Mouse (Mus musculus) heart, embryonic 10.5 days (tissue): Measurements from ENCODE around the gene Aph1c. TPM values are rescaled to one million over a fixed set of nuclear protein-coding genes. Genes with fewer than 3 reads are reported as not detected.
"Not testable (repeated sequence)": the region's sequence is repeated elsewhere in the genome, so short reads cannot be mapped to it uniquely, and the experiment has no call there.

ENCODE experiments used
- DNase-seq: peaks from one replicate; pipeline ENCODE4 v3.0.0-alpha.2; 2017; ENCODE audit warnings: low spot score
- H3K27ac ChIP-seq: fragments of 300-500 bp; sonication (generic); 2 replicates; pipeline ENCODE4 v1.5.1; 2016; ENCODE audit warnings: mild to moderate bottlenecking
- H3K27me3 ChIP-seq: fragments of 300-500 bp; sonication (generic); 2 replicates; pipeline ENCODE4 v1.6.1; 2016; ENCODE audit warnings: mild to moderate bottlenecking; ENCODE audit not compliant: poor library complexity, insufficient read depth, severe bottlenecking
- H3K36me3 ChIP-seq: fragments of 300-500 bp; sonication (generic); 2 replicates; pipeline ENCODE4 v1.6.1; 2016; ENCODE audit warnings: mild to moderate bottlenecking, moderate library complexity
- H3K4me1 ChIP-seq: fragments of 300-500 bp; sonication (generic); 2 replicates; pipeline ENCODE4 v1.6.1; 2016; ENCODE audit warnings: mild to moderate bottlenecking
- H3K4me3 ChIP-seq: fragments of 300-500 bp; sonication (generic); 2 replicates; pipeline ENCODE4 v1.5.1; 2016; ENCODE audit warnings: mild to moderate bottlenecking, moderate library complexity
- H3K9me3 ChIP-seq: fragments of 300-500 bp; sonication (generic); 2 replicates; pipeline ENCODE4 v1.6.1; 2016; ENCODE audit warnings: mild to moderate bottlenecking, moderate library complexity
- WGBS: fragments of 180-500 bp; shearing (Covaris S2); methylation state at CpG from one replicate; pipeline ENCODE4 v1.1.7; 2016; 5-methylcytosine and 5-hydroxymethylcytosine counted together
- polyA plus RNA-seq: library from polyadenylated mRNA; unstranded; fragments of >200 nt; fragmentation: Nextera tagmentation; extraction: Ambion mirVana; gene quantifications from 2 replicates; pipeline ENCODE4 v1.2.1, GENCODE M21; 2016

Gene Aph1c
- polyA plus RNA-seq, 1 experiment from 2014 or later: 2.4 TPM

DNA sequence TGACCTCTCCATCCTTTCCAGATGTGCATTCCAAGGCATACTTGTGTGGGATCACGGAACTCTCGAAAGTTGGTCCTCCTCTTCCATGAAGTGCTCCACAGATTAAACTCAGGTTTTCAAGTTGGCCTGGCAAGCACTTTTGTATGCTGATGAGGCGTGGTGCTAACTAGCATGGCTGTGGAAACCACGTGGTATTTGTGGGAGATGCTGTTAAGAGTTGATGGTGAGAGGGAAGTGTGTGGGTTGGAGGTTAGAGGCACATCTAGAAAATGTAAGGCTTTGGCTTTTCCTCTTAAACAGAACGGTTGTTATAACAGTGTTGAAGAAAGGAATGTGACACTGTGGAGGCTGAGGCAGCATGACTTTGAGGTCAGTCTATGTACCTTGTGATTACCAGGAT is 13.5 kb downstream of the Aph1c start:
- 72% methylated on average over 5 of the region's 5 CpGs for WGBS
- H3K36me3 ChIP-seq: no peaks in the 10 kb centered on the region
- H3K4me3 ChIP-seq: no peak overlapping the region
- DNase-seq: no peak
- H3K27me3 ChIP-seq: no peaks in the 10 kb centered on the region
- H3K4me1 ChIP-seq: no peaks in the 10 kb centered on the region
- H3K9me3 ChIP-seq: no peaks in the 10 kb centered on the region
- H3K27ac ChIP-seq: no peak overlapping the region

GRCm38 (mm10) chr9:66813392-66813791 is 21.1 kb downstream of the Aph1c start:
- Histone ChIP-seq H3K27me3 (no peaks in the 10 kb centered on the region), H3K9me3 (no peaks in the 10 kb centered on the region), H3K4me1 (no peaks in the 10 kb centered on the region), H3K27ac (no peak overlapping the region), H3K4me3 (no peak overlapping the region), H3K36me3 (no peaks in the 10 kb centered on the region)
- DNase-seq: no peak
- 21% methylated on average over 2 of the region's 2 CpGs for WGBS

- 2% methylated on average over 31 of the region's 37 CpGs for WGBS
- H3K9me3 ChIP-seq, H3K36me3 ChIP-seq, H3K27ac ChIP-seq, DNase-seq: not testable (repeated sequence)
- peaks cover 12% of the 10 kb centered on the region for H3K4me1 ChIP-seq
- H3K27me3 ChIP-seq: peaks cover 45% of the 10 kb centered on the region
- peak overlapping the region; percentile 49 for H3K4me3 ChIP-seq
These were observed 28.6 kb downstream of the Aph1c start for GRCm38 (mm10) chr9:66805951-66806350.

DNA sequence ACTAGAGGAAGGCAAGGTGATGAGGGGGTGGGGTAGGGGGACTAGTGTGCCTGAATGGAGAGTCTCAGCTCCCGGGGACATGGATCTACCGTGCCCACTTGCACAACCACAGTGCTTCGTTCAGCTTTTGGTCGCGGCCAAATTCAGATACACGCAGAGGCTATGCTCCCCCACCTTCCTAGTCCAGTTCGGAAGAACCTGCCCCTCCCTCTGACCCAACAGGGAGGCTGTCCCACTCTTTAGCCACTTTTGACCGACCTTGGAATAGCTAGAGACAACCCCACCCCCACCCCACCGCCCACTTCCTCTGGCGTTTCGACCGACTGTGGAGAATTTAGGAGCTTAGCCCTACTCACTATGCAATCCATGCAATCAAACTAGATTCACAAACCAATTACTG is 32.6 kb downstream of the Aph1c start:
- peaks cover 32% of the 10 kb centered on the region for H3K27me3 ChIP-seq
- peak overlapping the region; percentile 29; the same call in 1 of the 2 replicates for H3K27ac ChIP-seq
- no peaks in the 10 kb centered on the region for H3K9me3 ChIP-seq
- H3K4me3 ChIP-seq: peak overlapping the region; percentile 42
- no peaks in the 10 kb centered on the region for H3K36me3 ChIP-seq
- DNase-seq: no peak
- WGBS: 36% methylated on average over 12 of the region's 12 CpGs
- peaks cover 12% of the 10 kb centered on the region for H3K4me1 ChIP-seq

GRCm38 (mm10) chr9:66796739-66797138 is 37.8 kb downstream of the Aph1c start, which contains the start of gene Gm10647:
Gm10647 (plus strand) TSS chr9:66797039.
- WGBS: 85% methylated on average over 5 of the region's 5 CpGs
- no peak for DNase-seq
- H3K9me3 ChIP-seq: no peaks in the 10 kb centered on the region
- peak within 1 kb of the TSS; percentile 78 for H3K4me3 ChIP-seq
- H3K4me1 ChIP-seq: peaks cover 10% of the 10 kb centered on the region
- H3K27ac ChIP-seq: peak within 1 kb of the TSS; percentile 90
- peaks cover 2% of the 10 kb centered on the region; the same call in 1 of the 2 replicates for H3K27me3 ChIP-seq
- H3K36me3 ChIP-seq: no peaks in the 10 kb centered on the region

DNA sequence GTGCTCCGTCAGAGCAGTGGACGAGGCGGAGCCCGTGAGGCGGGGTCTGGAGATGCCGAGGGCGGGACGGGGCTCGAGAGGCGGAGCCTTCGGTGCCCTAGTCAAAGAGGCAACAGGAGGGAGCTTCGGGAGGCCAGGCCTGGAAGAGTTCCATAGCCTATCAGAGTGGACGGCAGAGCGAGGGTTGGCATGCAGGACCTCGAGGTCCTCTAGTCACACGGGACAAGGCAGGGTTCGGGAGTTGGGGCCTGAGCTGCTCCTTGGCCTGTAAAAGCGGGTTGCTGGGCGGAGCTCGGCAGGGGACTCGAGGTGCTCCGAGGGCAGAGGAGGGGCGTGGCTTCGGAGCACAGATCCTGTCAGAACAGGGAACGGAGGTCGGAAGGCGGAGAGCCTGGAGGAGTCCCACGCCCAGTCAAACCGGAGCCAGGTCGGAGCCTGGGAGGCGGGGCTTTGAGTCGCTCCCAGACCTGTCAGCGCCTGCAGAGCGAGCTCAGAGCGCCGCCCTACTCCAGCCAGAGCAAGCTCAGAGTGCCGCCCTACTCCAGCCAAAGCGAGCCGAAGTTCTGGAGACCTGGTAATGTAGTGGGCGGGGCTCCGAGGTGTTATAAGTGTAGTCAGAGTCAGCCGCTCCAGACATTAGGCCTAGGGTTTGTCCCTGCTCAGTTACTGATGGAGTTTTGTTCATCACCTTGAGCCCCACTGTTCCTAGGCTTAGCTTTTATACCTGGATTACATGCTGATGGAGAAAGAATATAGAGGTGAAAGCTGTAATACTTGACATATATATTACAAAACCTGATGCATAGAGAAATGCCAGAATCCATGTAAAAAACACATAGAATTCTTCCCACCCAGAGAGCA is 38.8 kb downstream of the Aph1c start, which contains the start of gene Aph1b:
Gene Aph1b, minus strand, starts transcription at position 27 of the 861 bp plus-strand sequence.
- Histone ChIP-seq H3K4me3 (peak within 1 kb of the TSS; percentile 78), H3K4me1 (peaks cover 8% of the 10 kb centered on the region; the same call in 1 of the 2 replicates), H3K36me3 (no peaks in the 10 kb centered on the region), H3K27ac (peak within 1 kb of the TSS; percentile 90), H3K27me3 (no peaks in the 10 kb centered on the region), H3K9me3 (no peaks in the 10 kb centered on the region)
- under 1% methylated on average over 42 of the region's 42 CpGs for WGBS
- peak; percentile 99 for DNase-seq

- peaks cover 8% of the 10 kb centered on the region; the same call in 1 of the 2 replicates for H3K4me1 ChIP-seq
- peak overlapping the region; percentile 78 for H3K4me3 ChIP-seq
- H3K36me3 ChIP-seq: peaks cover 7% of the 10 kb centered on the region
- no peaks in the 10 kb centered on the region for H3K9me3 ChIP-seq
- no peak for DNase-seq
- peak overlapping the region; percentile 90 for H3K27ac ChIP-seq
- 2% methylated on average over 43 of the region's 43 CpGs for WGBS
- no peaks in the 10 kb centered on the region for H3K27me3 ChIP-seq
These were observed 39.7 kb downstream of the Aph1c start for GRCm38 (mm10) chr9:66794629-66795463.

DNA sequence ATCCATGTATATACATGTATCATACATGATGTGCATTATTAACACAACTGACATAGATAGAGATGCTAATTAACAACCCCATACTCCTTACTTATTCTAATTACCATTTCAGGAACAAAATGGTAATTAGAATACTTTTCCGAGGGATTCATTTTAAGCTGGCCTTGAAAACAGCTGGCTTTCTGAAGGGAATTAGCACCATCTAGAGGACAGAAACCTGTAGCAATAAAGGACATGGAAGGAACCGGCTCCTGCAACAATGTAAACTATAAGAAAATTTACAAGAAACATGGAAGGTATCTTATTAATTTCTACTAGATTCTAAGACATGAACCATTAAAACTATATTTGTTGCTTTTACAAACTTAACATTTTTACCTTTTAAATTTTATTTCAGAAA is 46.7 kb downstream of the Aph1c start:
- Histone ChIP-seq H3K27ac (no peak overlapping the region), H3K4me3 (no peak overlapping the region), H3K4me1 (no peaks in the 10 kb centered on the region), H3K9me3 (no peaks in the 10 kb centered on the region), H3K36me3 (peaks cover 14% of the 10 kb centered on the region), H3K27me3 (no peaks in the 10 kb centered on the region)
- 21% methylated on average over 2 of the region's 2 CpGs for WGBS
- DNase-seq: no peak

DNA sequence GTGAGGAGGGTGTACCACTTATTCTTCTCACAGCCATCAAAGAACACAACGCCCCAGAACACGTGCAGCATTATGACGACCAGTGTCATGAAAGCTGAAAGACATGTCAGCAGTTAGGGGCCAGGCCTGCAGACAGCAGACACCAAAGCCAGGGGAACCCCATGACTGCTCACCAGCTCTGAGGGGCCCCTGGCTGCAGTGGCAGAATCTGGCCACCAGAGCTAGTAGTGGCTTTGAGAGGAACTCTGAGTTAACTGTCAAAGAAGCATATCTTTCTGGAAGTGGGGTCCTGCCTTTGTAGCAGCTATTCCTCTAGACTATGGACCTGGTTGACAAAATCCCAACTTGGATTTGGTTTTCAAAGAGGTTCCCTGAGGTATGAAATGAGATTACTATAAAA is 50.0 kb downstream of the Aph1c start:
- not testable (repeated sequence) for H3K27ac ChIP-seq, H3K9me3 ChIP-seq, H3K4me3 ChIP-seq, H3K4me1 ChIP-seq, DNase-seq, H3K27me3 ChIP-seq, H3K36me3 ChIP-seq
- 100% methylated on average over 2 of the region's 3 CpGs for WGBS

DNA sequence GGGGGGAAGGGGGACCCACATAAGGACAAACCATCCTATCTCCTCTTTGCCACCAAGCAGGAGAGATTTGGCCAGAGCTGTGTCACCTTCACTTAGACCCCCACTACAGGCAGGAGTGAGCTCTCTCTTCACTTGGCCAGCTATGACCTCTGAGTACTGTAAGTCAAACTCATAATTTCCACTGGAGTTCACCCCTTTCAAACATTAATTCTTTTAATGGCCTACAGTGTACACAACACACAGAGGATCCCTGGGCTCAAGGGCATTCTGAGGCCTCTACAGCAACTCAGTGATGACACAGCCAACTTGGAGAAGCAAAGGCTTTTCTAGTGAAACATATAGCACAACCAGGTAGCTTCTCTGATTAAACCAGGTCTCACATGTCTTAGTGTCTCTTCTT is 63.8 kb downstream of the Aph1c start:
- H3K4me1 ChIP-seq: no peaks in the 10 kb centered on the region
- no peaks in the 10 kb centered on the region for H3K9me3 ChIP-seq
- H3K27ac ChIP-seq: no peak overlapping the region
- H3K27me3 ChIP-seq: no peaks in the 10 kb centered on the region
- no peak overlapping the region for H3K4me3 ChIP-seq
- DNase-seq: no peak
- no peaks in the 10 kb centered on the region for H3K36me3 ChIP-seq

DNA sequence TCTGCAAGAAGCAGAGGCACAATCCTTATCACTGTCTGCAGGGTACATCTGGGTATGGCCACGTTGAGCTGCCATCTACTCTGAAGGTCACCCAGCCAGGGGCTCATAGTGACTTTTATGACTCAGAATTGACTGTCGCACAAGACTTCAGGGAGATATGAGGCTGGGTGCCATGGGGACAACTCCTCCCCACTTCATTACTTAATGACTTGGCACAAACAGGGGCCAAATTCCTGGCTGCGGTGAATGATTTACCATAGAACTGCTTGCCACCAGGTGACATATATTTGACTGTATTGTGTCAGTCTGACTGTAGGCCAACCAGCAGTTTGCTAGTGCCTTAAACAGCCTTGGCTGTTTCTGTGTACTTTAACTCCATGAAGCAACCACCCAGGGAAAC is 65.3 kb downstream of the Aph1c start:
- Histone ChIP-seq H3K9me3 (no peaks in the 10 kb centered on the region), H3K4me1 (no peaks in the 10 kb centered on the region), H3K36me3 (no peaks in the 10 kb centered on the region), H3K4me3 (no peak overlapping the region), H3K27ac (no peak overlapping the region), H3K27me3 (no peaks in the 10 kb centered on the region)
- no peak for DNase-seq
- WGBS: 67% methylated on average over 3 of the region's 3 CpGs

DNA sequence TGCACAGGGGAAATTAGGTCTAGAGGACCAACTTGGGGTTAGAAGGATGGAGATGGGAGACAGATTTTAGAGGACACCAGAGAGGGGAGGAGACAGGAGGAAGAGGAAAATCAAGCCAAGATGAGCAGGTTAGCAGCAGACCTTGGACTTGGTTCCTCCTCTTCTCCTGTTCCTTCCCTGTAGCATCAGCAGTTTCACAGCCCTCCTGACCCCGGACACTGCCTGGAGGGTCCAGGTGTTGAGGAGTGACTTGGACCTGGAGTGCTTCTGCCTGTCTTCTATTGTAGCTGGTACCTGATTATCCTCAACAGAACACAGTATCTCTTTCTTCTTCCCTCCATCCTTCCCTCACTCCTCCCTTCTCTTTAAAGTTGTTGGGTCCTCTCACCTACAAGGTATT is 65.8 kb downstream of the Aph1c start:
- no peak overlapping the region for H3K27ac ChIP-seq
- no peaks in the 10 kb centered on the region for H3K36me3 ChIP-seq
- H3K4me3 ChIP-seq: no peak overlapping the region
- H3K27me3 ChIP-seq: no peaks in the 10 kb centered on the region
- no peaks in the 10 kb centered on the region for H3K4me1 ChIP-seq
- no peak for DNase-seq
- WGBS: 92% methylated on average over 1 of the region's 1 CpGs
- H3K9me3 ChIP-seq: no peaks in the 10 kb centered on the region
